Mouse (Mus musculus) urinary bladder, adult 18-20 months (tissue): ENCODE data around the gene Usp4.

Source experiments
- DNase-seq, 2 experiments: peaks; one replicate each; pipeline ENCODE4 v3.0.0; 2022; ENCODE audit warnings: low spot score in 2 of 2, mixed read lengths in 2 of 2

Usp4 gene

DNA sequence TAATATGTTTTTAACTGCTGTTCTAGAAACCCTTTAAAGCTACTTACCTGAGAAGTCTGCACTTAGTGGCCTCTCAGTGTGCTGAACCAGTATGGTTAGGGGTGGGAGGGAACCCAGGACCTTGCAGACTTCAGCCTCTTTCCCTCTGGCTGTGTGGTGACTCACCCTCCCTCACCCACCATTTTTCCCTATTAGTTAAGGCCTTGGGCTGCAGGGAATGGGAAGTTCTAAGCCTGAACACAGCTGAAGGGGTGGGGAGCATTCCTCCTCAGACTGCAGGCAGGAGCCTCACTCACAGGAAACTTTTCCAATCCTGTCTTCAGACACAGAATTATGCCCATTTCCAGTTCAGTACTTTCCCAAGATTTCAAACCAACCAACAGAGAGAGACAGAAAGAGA, 5.9 kb upstream of the Usp4 start:
- no peak for DNase-seq

DNA sequence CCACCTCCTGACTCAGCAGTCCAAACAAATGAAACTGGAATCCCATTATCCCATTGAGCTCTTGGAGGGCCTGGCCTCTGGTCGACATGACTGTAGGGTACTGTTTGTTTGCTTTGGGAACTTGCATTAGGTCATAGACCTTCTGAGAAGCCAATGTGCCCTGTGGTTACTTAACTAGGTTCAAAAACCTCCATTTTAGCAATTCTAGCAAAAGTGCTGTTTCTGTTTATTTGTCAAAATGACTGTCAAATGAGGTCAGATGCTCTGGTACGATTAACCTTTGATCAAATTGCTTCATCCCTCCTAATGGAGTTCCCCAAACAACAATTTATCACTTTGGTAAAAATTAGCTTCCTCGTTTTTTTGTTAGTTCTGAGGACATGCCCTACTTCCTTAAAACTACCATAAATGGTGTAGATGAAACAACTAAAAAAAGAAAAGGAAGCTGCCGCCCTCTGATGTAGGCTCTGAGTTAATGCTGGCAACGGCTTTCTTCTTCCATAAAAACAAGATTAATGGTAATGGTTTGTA, 5.3 kb upstream of the Usp4 start:
- no peak for DNase-seq

DNA sequence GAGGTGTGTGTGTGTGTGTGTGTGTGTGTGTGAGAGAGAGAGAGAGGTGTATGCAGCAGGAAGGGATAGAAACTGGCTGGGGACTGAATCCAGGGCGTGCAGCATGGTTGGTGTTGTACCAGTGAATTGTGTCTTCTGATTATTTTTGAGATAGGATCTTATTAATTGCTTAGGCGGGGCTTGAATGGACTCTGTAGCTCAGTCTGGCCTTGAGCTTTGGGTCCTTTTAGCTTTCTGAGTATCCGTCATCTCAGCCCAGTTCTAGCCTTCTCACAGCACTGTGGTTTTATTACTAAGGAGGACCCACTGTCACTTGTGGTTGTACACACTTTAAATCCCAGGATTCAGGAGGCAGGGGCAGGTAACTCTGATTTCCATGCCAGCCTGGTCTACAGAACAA, 4.3 kb upstream of the Usp4 start:
- no peak for DNase-seq

DNA sequence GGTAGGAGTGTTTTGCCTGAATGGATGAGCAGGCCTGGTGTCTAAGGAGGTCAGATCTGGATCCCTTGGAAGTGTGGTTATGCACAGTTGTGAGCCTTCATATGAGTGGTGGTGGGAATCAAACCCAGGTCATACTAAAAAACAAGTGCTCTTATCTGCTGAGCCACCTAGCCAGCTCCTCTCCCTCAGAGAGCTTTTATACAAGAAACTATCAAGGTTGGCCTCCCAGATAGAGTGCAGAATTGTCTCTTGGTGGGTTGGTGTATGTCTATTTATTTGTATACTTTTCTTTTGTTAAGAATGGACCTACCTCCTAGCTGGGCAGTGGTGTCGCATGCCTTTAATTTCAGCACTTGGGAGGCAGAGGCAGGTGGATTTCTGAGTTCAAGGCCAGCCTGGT, 3.8 kb upstream of the Usp4 start:
- DNase-seq, result no peak

DNA sequence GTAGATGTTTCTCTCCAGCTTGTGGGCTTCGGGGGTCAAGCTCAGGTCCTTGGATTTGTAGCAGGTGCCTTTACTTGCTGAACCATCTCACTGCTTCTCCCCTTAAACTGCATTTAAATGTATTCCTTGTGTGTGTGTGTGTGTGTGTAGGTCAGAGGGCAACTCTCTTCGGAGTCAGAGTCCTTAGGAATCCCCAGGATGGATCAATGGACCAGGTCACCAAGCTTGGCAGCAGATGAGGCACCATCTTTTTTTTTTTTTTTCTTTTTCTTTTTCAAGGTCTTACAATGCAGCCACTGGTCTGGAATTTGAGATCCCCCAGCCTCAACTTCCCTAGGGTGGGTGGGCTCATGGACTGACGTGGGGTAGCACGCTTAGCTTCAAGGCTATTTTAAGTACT, 3.2 kb upstream of the Usp4 start:
- DNase-seq, result no peak

DNA sequence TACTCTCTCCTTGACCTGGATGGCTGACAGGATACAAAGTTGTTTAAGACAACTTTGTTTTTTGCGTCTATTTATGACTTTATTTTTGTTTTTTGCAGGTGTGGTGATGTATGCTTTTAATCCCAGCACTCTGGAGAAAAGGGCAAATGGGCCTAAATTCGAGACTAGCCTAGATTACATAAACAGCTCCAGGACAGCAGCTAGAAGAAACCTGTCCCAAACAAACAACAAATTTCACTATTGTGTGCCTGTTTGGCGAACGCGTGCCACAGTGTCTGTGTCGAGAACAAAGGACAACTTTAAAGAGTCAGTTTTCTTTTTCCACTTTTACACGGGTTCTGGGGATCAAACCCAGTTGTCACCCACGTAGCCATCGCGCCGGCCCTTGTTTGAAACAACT, 629 bp upstream of the Usp4 start:
- DNase-seq, result peak in 1 of 2 experiments; percentile 30

DNA sequence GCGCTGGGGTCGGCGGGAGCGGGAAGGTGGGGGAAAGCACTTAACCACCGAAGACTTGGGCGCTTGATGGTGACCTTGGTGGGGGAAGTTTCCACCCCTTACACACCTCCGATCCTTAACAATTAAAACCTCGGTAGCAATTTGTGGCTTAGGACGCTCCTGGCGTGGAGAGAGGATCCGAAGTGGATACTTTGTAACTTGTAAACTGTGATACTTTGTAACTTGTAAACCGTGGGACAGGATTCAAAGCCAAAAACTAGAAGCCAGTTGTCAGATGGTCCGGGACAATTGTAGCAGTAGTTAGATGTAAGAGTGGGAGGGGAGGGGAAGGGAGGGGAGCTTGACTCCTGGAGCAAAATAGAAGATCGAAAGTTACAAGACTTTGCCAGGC, 632 bp downstream of the Usp4 start:
- DNase-seq, result no peak

DNA sequence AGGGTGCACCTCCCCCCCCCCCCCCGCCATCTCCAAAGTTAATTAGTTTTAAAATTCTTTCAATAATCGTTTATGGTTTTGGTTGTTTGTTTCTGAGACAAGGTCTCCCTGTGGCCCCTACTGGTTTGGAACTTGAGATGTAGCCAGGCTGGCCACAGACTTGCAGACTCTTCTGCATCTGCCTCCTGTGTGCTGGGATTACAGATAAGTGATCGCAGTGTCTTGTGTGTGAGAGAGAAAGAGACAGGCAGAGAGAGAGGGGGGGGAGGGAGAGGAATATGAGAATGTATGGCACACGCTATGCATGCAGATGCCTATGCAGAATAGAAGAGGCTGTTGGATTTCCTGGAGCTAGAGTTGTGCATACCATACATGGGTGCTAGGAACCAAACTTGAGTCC, 2.1 kb downstream of the Usp4 start:
- no peak for DNase-seq

DNA sequence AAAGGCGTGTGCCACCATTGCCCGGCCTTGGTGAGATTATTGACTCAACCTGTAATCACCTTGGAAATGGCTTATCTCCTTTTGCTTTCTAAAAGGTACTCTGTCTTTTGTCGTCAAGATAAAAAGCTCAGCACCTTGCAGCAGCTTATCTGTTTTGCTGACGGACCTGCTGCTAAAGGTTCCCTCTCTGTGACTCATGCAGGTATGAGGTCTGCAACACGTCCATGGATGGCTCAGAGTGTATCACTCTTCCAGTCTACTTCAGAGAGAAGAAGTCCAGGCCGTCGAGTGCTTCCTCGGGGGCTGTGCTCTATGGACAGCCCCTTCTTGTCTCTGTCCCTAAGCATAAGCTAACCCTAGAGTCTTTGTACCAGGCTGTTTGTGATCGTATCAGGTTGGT, 30.6 kb downstream of the Usp4 start:
- DNase-seq, result no peak

DNA sequence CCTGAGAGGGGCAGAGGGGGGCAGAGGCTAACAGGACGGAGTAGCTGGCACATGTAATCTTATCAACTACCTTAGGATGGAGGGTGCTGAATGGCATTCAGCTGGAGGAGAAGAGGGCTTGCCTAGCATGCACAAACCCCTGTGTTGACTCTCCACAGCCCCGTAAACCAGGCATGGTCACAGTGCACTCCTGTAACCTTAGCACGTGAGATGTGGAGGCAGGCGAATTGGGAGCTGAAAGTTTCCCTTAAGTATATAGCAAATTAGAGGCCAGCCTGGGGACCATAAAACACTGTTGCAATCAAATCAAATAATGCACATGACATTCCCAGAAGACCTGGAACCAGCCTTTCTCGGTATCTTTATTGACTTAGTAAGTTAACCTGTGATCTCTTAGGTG, 31.1 kb downstream of the Usp4 start:
- DNase-seq, result no peak

DNA sequence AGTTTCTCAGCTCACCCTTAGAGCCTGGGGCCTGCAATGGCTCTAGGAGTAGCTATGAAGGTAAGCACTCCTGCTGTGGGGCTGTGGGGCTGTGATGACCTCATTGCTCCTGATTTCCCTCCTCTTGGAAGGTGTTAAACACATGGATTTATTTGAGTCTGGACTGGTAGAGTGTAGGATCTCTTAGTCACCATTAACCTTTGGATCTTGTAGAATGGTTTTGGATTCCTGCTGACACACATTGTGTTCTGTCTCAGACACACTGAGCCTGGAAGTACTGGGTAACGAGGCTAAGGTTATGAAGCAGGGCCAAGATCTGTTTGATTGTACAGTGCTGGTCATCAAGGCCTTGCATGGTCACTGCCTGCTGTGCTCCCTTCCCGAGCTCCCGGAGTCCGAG, 31.6 kb downstream of the Usp4 start:
- no peak for DNase-seq

DNA sequence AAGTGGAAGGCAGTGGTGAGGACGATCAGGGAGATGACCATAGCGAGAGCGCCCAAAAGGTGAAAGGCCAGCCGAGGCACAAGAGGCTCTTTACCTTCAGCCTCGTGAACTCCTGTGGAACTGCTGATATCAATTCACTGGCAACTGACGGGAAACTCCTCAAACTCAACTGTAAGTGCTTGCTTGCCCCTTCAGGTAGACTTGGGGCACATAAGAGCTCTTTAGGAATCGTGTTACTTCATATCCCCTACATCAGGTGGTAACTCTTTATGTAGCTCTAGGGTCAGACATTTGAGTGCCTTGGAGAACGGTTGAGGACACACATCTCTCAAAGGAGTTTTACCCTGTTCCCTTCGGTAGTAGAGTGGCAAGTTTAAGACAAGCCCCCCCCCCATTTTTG, 33.7 kb downstream of the Usp4 start:
- no peak for DNase-seq

DNA sequence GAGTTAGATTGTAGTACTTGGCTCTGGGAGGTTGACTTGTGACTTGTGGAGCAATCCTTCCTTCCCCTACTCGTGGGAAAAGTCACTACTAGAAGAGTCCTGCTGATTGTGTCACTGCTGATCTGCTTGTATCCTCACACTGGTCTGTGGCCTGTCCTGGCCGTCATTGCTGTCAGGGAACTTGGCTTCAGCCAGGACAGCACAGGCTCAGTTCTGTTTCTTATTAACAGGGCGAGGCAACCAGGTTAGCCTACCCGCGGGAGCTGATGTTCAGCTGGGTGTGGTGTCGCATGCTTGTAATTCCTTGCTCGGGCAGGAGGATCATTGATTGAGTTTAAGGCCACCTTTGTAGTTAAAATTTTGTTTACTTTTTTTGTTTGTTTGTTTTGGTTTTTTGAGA, 37.4 kb downstream of the Usp4 start:
- DNase-seq, result no peak

DNA sequence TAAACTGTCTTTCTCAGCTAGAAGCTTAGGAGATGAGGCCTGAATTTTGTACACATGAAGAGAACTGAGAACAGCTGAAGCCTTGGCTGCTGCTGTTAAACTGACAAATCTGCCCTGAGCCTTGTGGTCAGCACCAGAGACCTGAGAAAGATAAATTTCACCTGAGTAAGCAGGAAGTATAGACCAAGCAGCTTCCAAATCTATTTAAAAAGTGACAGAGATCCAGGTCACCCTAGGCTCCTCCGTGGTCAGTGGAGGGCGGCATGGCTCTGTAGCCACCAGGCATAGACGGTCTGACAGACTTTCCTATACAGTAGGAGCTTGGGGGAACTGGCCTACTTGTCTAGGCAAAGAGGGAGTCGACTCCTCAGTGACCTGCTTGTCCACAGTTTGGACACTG, 39.2 kb downstream of the Usp4 start:
- DNase-seq, result no peak

DNA sequence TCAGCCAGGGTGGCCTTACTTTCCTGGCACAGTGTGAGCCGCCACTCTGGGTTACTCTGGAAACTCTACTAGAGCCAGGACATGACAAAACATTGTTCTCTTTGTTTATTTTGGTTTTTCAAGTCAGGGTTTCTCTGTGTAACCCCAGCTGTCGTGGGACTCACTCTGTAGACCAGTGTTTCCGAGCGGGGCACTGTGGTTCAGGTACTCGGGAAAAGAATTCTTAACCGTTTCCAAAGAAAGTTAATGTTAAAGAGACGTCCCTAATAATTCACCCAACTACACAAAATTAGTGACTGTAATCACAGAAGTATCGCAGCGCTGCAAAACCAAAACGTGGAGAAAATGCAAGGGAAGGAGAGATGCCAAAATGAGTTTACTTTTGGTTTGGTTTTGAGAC, 40.9 kb downstream of the Usp4 start:
- no peak for DNase-seq

DNA sequence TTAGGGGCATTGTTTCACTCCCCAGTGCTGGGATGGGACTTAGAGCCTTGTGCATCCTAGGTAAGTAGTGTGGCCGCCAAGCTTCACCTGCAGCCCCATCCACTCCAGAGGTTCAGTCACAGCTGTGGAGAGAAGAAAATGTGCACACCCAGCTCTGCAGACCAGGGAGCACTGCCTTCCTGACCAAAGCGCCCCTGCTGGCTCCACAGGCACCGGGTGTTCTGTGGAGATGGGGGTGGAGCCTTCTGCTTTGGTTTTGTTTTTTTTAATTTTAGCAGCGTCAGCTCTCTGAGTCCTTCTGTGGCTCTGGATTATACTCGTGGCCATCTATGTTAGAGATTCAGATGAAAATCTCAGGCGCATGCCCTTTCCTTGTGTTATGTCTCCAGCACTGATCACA, 41.6 kb downstream of the Usp4 start:
- DNase-seq, result no peak

DNA sequence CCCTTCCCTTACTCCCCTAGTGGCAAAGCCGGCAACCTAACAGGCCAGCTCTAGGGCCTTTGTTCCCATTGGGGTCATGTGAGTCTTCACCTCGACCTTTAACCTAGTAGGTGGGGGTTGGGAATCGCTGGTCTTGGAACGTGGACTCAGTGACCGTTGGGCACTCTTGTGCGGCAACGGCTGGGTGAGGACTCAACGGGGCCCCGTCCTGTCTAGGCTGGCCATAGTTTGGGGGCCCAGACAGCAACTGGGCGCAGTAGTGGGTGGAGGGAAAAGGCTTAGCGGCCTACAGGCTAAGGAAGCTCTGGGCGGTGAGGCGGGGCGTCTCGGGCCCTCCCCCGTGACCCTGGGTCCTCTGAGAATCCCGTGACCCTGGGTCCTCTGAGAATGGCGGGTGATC, 45.0 kb downstream of the Usp4 start, which contains the start of gene 1700102P08Rik:
1700102P08Rik (plus strand) TSS at position 130 of the 400 bp plus-strand sequence.
- no peak for DNase-seq

DNA sequence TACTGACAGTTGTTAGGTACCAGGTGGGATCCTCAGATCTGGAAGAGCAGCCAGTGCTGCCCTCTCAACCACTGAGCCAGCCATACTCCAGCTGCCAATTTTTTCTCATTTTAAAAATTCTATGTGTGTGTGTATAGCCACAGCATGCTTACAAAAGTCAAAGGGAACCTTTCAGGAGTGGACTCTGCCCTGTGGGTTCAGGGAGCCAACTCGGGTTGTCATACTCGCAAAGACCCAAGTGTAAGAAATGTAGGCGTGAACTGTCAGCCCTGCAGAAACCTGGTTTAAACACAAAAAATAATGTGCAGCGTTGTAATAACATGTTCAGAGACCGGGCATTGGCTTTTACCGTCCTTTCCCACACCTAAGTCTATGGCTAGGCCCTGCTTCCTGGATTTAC, 46.5 kb downstream of the Usp4 start:
- no peak for DNase-seq

DNA sequence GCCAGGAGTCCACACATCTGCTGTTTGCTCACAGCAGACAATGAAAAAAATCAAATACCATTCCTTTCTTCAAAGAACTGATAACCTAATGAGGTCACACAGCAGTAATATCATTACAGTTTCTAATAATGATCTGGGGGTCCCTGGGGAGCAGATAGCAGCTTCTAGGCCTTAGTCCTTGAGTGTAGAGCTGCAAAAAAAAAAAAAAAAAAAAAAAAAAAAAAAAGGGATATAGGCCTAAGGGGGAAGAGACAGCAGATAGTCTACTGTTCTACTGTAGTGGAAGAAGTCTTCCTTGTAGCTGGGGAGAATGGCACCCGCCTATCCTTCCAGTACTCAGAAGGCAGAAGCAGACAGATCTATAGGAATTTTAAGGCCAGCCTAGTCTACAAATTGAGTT, 47.8 kb downstream of the Usp4 start:
- no peak for DNase-seq

DNA sequence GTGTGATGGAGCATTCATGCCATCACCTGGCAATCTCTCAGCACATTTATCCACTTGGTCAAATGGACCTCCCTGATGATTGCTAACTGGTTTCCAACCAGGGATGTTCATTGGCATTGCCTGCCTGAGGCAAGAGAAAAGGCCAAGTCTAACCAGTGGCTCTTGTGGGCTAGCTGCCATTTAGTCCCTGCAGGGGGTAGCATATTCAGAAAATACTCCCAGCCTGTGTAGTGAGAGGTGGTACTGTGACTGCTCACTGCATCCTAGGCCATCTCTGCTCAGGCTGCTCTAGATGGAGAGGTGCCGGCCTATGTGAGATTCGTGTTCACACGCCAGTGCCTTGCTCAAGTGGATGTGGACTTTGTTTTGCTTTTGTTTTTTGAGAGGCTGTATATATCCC, 50.7 kb downstream of the Usp4 start:
- no peak for DNase-seq

DNA sequence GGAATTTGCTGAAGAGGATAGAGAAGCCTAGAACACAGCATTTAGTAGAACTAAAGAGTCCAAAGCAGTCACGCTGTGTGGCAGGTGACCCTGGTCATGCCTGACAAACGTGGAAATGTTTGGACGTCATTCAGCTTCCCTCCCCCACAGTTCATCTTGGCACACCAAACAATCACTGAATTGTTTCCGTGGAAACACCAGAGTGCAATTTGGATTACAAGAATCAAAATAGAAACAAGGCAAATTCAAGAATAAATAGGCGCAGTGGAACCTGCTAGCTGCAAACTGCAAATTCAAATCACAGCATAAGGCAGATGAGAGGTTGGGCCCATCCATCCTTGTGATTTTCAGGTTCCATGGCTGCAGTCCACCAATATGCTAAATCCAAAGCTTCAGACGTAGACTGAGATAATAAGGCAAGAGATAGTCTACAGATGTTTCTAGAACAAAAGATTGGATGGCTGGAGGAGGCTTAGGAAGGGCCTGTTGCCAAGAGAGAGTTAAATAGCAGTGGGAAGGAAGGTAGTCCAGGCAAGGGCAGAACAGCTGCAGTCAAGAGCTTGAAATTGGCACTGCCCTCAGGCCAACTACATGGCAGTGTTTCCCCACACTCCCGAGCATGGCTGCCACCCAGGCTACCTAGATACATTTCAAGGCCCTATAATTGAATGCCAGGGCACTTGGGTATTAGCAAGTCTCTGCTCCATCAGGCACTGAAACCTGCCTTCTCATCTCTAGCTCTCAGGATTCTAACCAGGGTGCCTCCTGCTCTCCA, 53.7 kb downstream of the Usp4 start:
- DNase-seq, result no peak

DNA sequence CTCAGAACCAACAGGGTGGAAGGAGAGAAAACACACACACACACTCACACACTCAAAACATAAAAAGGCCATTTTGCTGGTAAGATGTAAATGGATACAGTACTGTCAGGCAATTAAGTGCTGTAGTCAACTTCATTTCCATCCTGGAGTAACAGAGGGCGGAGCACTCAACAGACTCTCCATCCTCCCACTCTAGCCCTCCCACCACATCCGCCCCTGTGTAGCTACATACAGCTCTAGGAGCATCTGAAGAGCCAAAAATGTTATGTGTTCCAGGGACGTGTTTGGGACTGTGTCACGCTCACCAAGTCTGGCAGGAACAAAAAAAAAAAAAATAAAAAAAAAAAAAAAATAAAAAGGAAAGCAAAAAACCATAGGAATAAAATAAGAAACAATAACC, 55.4 kb downstream of the Usp4 start:
- no peak for DNase-seq

DNA sequence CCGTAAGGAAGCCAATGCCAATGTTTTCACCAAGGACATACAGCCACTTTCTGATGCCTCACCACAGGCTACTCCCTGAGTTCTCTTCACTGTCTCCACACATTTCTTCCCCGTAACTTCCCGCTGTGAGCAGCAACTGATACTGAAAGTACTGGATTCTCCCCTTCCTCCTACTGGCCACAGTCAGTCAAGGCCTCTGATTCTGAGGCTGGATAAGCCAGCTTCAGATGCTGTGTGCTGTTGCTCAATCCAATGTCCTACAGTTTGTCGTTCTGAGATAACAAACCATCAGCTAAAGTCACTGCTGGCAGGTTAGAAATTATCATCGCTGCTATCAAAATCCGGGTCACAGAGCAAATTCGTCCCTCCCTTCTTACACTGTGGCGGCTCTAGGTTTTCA, 56.8 kb downstream of the Usp4 start:
- no peak for DNase-seq

DNA sequence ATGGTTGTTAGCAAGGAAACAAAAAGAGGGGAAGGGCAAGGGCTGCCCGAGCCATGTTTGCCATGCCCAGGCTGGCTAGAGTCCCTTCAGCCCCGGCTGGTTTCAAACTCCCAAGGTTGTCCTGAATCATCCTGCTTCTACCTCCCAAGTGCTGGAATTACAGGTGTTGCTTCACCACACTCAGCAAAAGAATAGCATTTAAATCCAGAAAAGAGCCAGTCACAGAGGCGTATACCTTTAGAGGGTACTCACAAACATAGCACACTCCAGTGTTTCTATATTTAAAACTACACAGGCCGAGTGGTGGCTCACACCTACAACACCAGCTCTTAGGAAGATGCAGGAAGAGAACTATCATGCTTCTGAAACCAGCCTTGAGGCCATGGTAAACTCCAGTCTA, 61.9 kb downstream of the Usp4 start:
- no peak for DNase-seq
